Mouse (Mus musculus) small intestine, adult 2 months (tissue): ENCODE data around the gene Ppp1r3f. TPM values are rescaled to one million over a fixed set of nuclear protein-coding genes. Genes with fewer than 3 reads are reported as not detected.

Source experiments
- H3K27ac ChIP-seq: fragments of 200-500 bp; 2 replicates; pipeline ENCODE4 v1.5.1; 2012; ENCODE audit warnings: low read depth, low read length, control low read depth, inconsistent platforms; ENCODE audit not compliant: insufficient read depth
- H3K27me3 ChIP-seq: fragments of 200-500 bp; 2 replicates; pipeline ENCODE4 v1.6.1; 2012; ENCODE audit warnings: mild to moderate bottlenecking, moderate library complexity, low read length, inconsistent platforms; ENCODE audit not compliant: control insufficient read depth, insufficient read depth
- H3K36me3 ChIP-seq: fragments of 200-500 bp; 2 replicates; pipeline ENCODE4 v1.6.1; 2012; ENCODE audit warnings: mild to moderate bottlenecking, low read length, control low read depth, inconsistent platforms; ENCODE audit not compliant: control insufficient read depth, insufficient read depth
- H3K4me1 ChIP-seq: fragments of 200-500 bp; 2 replicates; pipeline ENCODE4 v1.6.1; 2012; ENCODE audit warnings: low read length, inconsistent platforms, mixed read lengths; ENCODE audit not compliant: control insufficient read depth, insufficient read depth, insufficient read length
- H3K4me3 ChIP-seq: fragments of 200-500 bp; 2 replicates; pipeline ENCODE4 v1.5.1; 2012; ENCODE audit warnings: low read depth, mild to moderate bottlenecking, control low read depth, inconsistent platforms, low read length, moderate library complexity
- CTCF ChIP-seq: fragments of 200-500 bp; IDR thresholded peaks from 2 replicates; pipeline ENCODE4 v1.5.1; 2012; ENCODE audit warnings: low read depth, mild to moderate bottlenecking, control low read depth, inconsistent platforms, low read length, moderate library complexity, mixed read lengths; ENCODE audit not compliant: insufficient replicate concordance, insufficient read length; ENCODE audit errors: extremely low read depth
- POLR2A ChIP-seq: fragments of 200-500 bp; IDR thresholded peaks from 2 replicates; pipeline ENCODE4 v1.6.1; 2012; ENCODE audit warnings: low read depth, mild to moderate bottlenecking, control low read depth, inconsistent platforms, low read length, moderate library complexity
- WGBS: fragments of 180-500 bp; shearing (Covaris S2); methylation state at CpG from one replicate; pipeline ENCODE4 v1.1.7; 2018; 5-methylcytosine and 5-hydroxymethylcytosine counted together
- polyA plus RNA-seq: library from polyadenylated mRNA; depleted of rRNA; stranded (reverse); fragments of >200 nt; gene quantifications from 2 replicates; pipeline ENCODE4 v1.2.3, GENCODE M21; 2012; rRNA removed

Ppp1r3f gene
- polyA plus RNA-seq, 1 experiment, result 1.6 TPM

DNA sequence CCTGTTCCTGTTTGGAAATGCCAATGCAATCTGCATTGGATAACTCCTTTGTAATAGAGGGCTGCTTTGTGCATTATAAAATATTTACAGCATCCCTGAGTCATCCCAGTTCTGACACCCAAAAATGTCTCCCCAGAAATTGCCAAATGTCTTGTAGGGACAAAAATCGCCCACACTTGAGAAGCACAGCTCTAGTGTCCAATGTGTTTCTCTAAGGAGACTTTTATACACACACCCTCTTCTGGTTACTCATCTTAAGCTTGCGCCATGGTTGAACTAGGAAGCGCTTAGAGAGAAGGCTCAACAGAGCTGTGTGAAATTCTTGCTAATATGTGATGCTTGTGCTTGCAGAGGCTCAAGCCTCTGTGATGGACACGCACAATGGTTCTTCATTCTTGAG, 20.6 kb downstream of the Ppp1r3f start:
- Histone ChIP-seq H3K4me1 (no peaks in the 10 kb centered on the region), H3K27ac (no peak overlapping the region), H3K27me3 (no peaks in the 10 kb centered on the region), H3K36me3 (no peaks in the 10 kb centered on the region), H3K4me3 (no peak overlapping the region)
- no peak for TF ChIP-seq CTCF
- TF ChIP-seq POLR2A, result no peak
- WGBS, result 90% methylated on average over 4 of the region's 4 CpGs

DNA sequence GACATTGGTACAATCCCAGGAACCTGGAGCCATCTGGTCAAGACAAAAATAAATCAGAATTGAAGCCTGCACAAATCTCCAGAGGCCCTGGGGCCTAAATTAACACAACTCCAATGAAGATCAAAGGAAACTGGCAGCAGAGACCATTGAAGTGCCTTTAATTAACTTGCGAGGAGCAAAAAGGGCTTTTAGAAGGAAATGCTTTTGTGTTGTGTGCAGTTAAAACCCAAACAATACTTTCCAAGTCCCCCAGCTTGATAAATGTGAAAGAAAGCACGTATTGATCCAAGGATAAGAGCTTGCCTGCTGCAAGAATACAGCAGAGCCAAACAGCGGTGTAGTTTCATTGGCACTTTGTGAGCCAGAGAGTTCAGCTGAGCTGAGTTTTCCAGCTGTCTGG, 49.1 kb downstream of the Ppp1r3f start:
- Histone ChIP-seq H3K27me3 (no peaks in the 10 kb centered on the region), H3K36me3 (no peaks in the 10 kb centered on the region), H3K4me1 (no peaks in the 10 kb centered on the region), H3K4me3 (no peak overlapping the region), H3K27ac (no peak overlapping the region)
- WGBS, result 56% methylated on average over 3 of the region's 3 CpGs
- no peak for TF ChIP-seq POLR2A
- no peak for TF ChIP-seq CTCF

Other genes starting within 250 kb of the Ppp1r3f start
- gene Usp27x, start 198.5 kb downstream of the Ppp1r3f start, polyA plus RNA-seq, result 0.28 and 0.41 TPM in 2 replicates
- gene Foxp3, start 639 bp downstream of the Ppp1r3f start, polyA plus RNA-seq, result 0.62 and 1.2 TPM in 2 replicates
- gene Ccdc22, start 31.2 kb upstream of the Ppp1r3f start, polyA plus RNA-seq, result 5.0 and 11.1 TPM in 2 replicates
- gene Cacna1f, start 32.8 kb upstream of the Ppp1r3f start, polyA plus RNA-seq, result 0.03 and 0.04 TPM in 2 replicates
- 2.4 and 3.2 TPM in 2 replicates for gene Syp, start 64.2 kb upstream of the Ppp1r3f start, polyA plus RNA-seq
- 10.3 and 13.0 TPM in 2 replicates for gene Prickle3, start 83.0 kb upstream of the Ppp1r3f start, polyA plus RNA-seq
- gene Plp2, start 97.1 kb upstream of the Ppp1r3f start, polyA plus RNA-seq, result 99.6 and 138 TPM in 2 replicates
- 0.90 and 1.5 TPM in 2 replicates for gene Magix, start 107.0 kb upstream of the Ppp1r3f start, polyA plus RNA-seq
- 2.3 and 3.6 TPM in 2 replicates for gene Gpkow, start 122.8 kb upstream of the Ppp1r3f start, polyA plus RNA-seq
- gene Wdr45, start 140.1 kb upstream of the Ppp1r3f start, polyA plus RNA-seq, result 14.9 and 33.6 TPM in 2 replicates
- 0.10 and 0.25 TPM in 2 replicates for gene Gm45208, start 148.0 kb upstream of the Ppp1r3f start, polyA plus RNA-seq
- gene Praf2, start 154.2 kb upstream of the Ppp1r3f start, polyA plus RNA-seq, result 36.5 and 46.2 TPM in 2 replicates
- 16.3 and 65.1 TPM in 2 replicates for gene Ccdc120, start 176.6 kb upstream of the Ppp1r3f start, polyA plus RNA-seq
- gene Tfe3, start 188.3 kb upstream of the Ppp1r3f start, polyA plus RNA-seq, result 19.5 and 23.0 TPM in 2 replicates
- 13.0 and 23.2 TPM in 2 replicates for gene Gripap1, start 215.5 kb upstream of the Ppp1r3f start, polyA plus RNA-seq
- 0.72 and 1.3 TPM in 2 replicates for gene Kcnd1, start 248.0 kb upstream of the Ppp1r3f start, polyA plus RNA-seq